Mouse (Mus musculus): Measurements from ENCODE around the gene Slc35e4. TPM values are rescaled to one million over a fixed set of nuclear protein-coding genes. Genes with fewer than 3 reads are reported as not detected.

Gene Slc35e4
- polyA plus RNA-seq, 1 experiment, result 69.6 TPM

DNA sequence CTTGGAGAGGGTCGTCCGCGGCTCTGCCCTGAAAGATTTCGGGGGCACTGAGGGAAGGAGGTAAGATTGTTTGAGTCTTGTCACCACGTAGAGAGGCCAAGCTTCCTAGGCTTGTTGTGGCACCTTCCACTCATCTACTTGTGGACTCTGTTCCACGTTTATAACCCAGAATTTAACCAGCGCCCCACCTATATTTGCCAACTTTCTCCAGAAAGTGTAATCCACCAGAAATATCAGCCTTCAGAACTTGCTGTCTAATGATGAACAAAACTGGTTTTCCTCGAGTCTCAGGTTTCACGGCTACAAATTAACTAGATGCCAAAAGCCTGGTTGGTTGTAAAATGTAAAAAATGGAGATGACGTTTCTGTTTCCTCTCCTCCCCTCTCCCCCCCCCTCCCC lies 19.0 kb downstream of the Slc35e4 start:
- H3ac ChIP-seq (ENCODE audit: control insufficient read depth, insufficient read length), result no peak overlapping the region
- no peaks in the 10 kb centered on the region for H3K27me3 ChIP-seq (ENCODE audit: control insufficient read depth, insufficient read depth, insufficient read length)
- no peak for TF ChIP-seq TCF12 (IDR thresholded peaks at IDR 0.05; ENCODE audit: insufficient read depth, poor library complexity, severe bottlenecking)
- TF ChIP-seq REST (IDR thresholded peaks at IDR 0.05; ENCODE audit: insufficient read depth, insufficient read length), result no peak
- TF ChIP-seq POLR2A (IDR thresholded peaks at IDR 0.05; ENCODE audit: insufficient read length, low read depth), result no peak
- peaks cover 26% of the 10 kb centered on the region for H3K79me2 ChIP-seq (ENCODE audit: control insufficient read depth, insufficient read depth)
- H3K4me3 ChIP-seq, result peak overlapping the region; percentile 73
- peaks cover 20% of the 10 kb centered on the region for H3K36me3 ChIP-seq (ENCODE audit: control insufficient read depth, insufficient read depth)
- H3K4me2 ChIP-seq (ENCODE audit: low read depth), result peak overlapping the region; percentile 83

DNA sequence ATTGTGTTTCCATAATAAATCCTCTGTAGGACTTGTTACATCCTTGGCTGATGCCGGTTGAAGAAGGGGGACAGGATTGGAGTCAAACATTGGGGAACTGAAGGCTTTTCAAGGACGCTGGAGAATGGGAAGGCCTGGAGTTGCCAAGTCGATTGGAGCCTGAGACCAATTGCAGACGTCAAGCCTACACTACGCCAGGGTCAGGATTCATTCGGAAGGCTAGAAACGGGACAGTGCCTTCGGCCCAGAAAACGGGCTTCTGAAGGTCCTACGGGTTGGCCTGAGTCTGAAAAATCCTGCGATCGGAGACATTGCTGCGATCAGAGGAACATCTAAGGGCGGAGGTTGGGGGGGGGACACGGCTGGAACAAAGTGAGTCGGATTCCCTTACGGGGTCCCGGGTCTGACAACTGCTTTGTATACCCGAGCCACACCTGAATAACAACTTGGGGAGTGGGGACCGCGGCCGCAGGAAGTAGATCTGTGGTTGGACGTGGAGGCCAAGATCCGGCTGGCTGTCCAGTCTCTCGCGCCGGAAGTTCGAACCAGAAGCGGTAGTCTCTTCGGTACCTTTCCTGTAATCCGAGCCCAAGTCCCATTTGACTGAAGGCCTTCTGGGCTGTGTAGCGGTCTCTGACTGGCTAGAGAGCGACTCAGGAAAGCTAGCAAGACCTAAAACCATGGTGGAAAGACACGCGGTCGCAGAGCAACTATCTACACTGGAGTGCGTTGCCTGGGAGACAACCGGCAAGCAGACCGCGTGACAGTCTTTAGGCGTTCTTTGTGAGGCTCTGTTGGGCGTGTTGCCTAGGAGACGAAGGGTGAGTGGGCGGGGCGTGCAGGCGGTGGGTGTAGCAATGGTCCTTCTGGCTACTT lies 19.8 kb downstream of the Slc35e4 start, which contains the start of the genes 4921536K21Rik and Dusp18:
4921536K21Rik (minus strand) TSS at position 693 of the 876 bp plus-strand sequence.
Dusp18 (plus strand) TSS at position 835 of the 876 bp plus-strand sequence.
- peaks cover 26% of the 10 kb centered on the region for H3K79me2 ChIP-seq (ENCODE audit: control insufficient read depth, insufficient read depth)
- H3K27me3 ChIP-seq (ENCODE audit: control insufficient read depth, insufficient read depth, insufficient read length), result no peaks in the 10 kb centered on the region
- TF ChIP-seq USF1 (IDR thresholded peaks at IDR 0.05; ENCODE audit: low read depth) (peak; percentile 34), SRF (IDR thresholded peaks at IDR 0.05; ENCODE audit: control insufficient read depth, insufficient read length, low read depth) (peak; percentile 10), POLR2AphosphoS2 (IDR thresholded peaks at IDR 0.05; ENCODE audit: insufficient read length, low read depth) (peak; percentile 70), POLR2A (IDR thresholded peaks at IDR 0.05; ENCODE audit: insufficient read length, low read depth) (peak; percentile 64), CEBPB (IDR thresholded peaks at IDR 0.05; ENCODE audit: insufficient read depth, poor library complexity, severe bottlenecking) (no peak), REST (IDR thresholded peaks at IDR 0.05; ENCODE audit: insufficient read depth, insufficient read length) (no peak)
- peak within 1 kb of the TSS; percentile 73 for H3K4me3 ChIP-seq
- H3K4me2 ChIP-seq (ENCODE audit: low read depth), result peak within 1 kb of the TSS; percentile 83
- no peak within 1 kb of the TSS for H3ac ChIP-seq (ENCODE audit: control insufficient read depth, insufficient read length)
- H3K36me3 ChIP-seq (ENCODE audit: control insufficient read depth, insufficient read depth), result peaks cover 20% of the 10 kb centered on the region

DNA sequence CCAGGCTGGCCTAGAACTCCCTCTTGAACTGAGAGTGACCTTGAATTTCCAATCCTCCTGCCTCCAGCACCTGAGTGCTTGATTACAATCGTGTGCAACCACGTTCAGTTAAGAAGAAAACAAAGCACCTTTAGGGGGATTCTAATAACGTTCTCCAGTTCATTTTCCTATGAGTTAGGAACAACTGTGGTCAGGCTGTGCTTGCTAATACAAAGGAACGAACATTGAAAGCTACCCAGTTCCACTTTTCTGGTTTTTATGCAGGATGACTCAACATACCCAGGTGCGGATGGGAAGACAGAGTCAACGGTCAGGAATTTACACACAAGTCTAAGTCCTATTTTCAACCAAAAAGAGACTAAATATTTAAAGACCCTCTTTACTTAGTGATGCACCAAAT lies 20.5 kb downstream of the Slc35e4 start:
- Histone ChIP-seq H3K4me2 (ENCODE audit: low read depth) (peak overlapping the region; percentile 83), H3K4me3 (peak overlapping the region; percentile 73), H3K27me3 (ENCODE audit: control insufficient read depth, insufficient read depth, insufficient read length) (no peaks in the 10 kb centered on the region), H3ac (ENCODE audit: control insufficient read depth, insufficient read length) (no peak overlapping the region), H3K79me2 (ENCODE audit: control insufficient read depth, insufficient read depth) (peaks cover 25% of the 10 kb centered on the region), H3K36me3 (ENCODE audit: control insufficient read depth, insufficient read depth) (peaks cover 17% of the 10 kb centered on the region)
- TF ChIP-seq REST (IDR thresholded peaks at IDR 0.05; ENCODE audit: insufficient read depth, insufficient read length) (no peak), SRF (IDR thresholded peaks at IDR 0.05; ENCODE audit: control insufficient read depth, insufficient read length, low read depth) (no peak), CEBPB (IDR thresholded peaks at IDR 0.05; ENCODE audit: insufficient read depth, poor library complexity, severe bottlenecking) (no peak), TCF3 (IDR thresholded peaks at IDR 0.05; ENCODE audit: insufficient read length, low read depth) (no peak), E2F4 (IDR thresholded peaks at IDR 0.05; ENCODE audit: insufficient read depth) (no peak), MYOG (IDR thresholded peaks at IDR 0.05; ENCODE audit: control insufficient read depth in 1 of 3, insufficient read depth in 1 of 3, insufficient read length in 2 of 3, low read depth in 2 of 3) (no peak)

DNA sequence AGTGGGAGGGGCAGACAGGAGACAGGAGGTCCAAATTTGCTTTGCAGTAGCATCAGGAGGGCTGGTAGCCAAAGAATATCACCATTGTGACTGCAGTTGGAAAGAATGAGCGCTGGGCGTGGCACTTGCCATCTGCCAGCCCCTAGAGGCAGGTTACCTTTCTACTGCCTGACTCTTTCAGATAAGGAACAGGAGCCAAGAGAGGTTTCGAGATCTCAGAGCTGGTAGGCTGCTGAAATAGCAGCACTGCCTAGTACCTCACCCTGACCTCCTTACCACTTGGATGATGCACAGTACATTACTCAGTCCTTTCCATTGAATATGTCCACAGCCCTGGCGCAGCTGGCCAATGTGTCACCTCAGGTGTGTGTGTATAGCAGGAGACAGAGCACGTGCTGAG lies 27.1 kb downstream of the Slc35e4 start:
- TF ChIP-seq MYOD1 (IDR thresholded peaks at IDR 0.05; ENCODE audit: control insufficient read depth in 1 of 3, insufficient read length in 2 of 3, low read depth in 2 of 3), result no peak
- no peak for TF ChIP-seq REST (IDR thresholded peaks at IDR 0.05; ENCODE audit: insufficient read depth, insufficient read length)
- TF ChIP-seq POLR2A (IDR thresholded peaks at IDR 0.05; ENCODE audit: insufficient read length, low read depth), result no peak
- no peak for TF ChIP-seq SRF (IDR thresholded peaks at IDR 0.05; ENCODE audit: control insufficient read depth, insufficient read length, low read depth)
- TF ChIP-seq USF1 (IDR thresholded peaks at IDR 0.05; ENCODE audit: low read depth), result no peak
- TF ChIP-seq MAX (IDR thresholded peaks at IDR 0.05; ENCODE audit: low read depth), result no peak
- no peak for TF ChIP-seq CEBPB (IDR thresholded peaks at IDR 0.05; ENCODE audit: insufficient read depth, poor library complexity, severe bottlenecking)
- no peak for TF ChIP-seq E2F4 (IDR thresholded peaks at IDR 0.05; ENCODE audit: insufficient read depth)
- no peak for TF ChIP-seq TCF3 (IDR thresholded peaks at IDR 0.05; ENCODE audit: insufficient read length, low read depth)
- no peak for TF ChIP-seq TCF12 (IDR thresholded peaks at IDR 0.05; ENCODE audit: insufficient read depth, poor library complexity, severe bottlenecking)
- no peak for TF ChIP-seq MYOG (IDR thresholded peaks at IDR 0.05; ENCODE audit: control insufficient read depth in 1 of 3, insufficient read depth in 1 of 3, insufficient read length in 2 of 3, low read depth in 2 of 3)
- no peak for TF ChIP-seq POLR2AphosphoS2 (IDR thresholded peaks at IDR 0.05; ENCODE audit: insufficient read length, low read depth)
- no peaks in the 10 kb centered on the region for H3K36me3 ChIP-seq (ENCODE audit: control insufficient read depth, insufficient read depth)
- H3ac ChIP-seq (ENCODE audit: control insufficient read depth, insufficient read length), result no peak overlapping the region
- H3K4me2 ChIP-seq (ENCODE audit: low read depth), result no peak overlapping the region
- H3K27me3 ChIP-seq (ENCODE audit: control insufficient read depth, insufficient read depth, insufficient read length), result no peaks in the 10 kb centered on the region
- H3K4me3 ChIP-seq, result no peak overlapping the region
- no peaks in the 10 kb centered on the region for H3K79me2 ChIP-seq (ENCODE audit: control insufficient read depth, insufficient read depth)

DNA sequence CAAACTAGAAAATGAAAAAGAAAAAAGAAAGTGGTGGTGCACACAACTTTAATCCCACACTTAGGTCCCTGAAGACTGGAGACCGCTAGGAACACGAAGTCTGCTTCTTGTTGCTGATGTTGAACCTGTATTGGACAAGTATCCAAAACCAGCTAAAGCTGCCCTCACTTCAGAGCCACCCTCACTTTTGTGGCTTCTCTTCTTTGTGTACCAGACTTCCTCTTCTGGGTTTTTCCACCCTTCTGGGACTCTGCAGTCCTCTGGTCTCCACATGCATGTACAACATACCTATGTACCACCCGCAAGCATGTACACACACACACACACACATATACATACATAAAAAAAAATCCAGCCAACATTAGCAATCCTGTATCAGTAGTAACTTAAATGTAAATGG lies 30.8 kb downstream of the Slc35e4 start:
- Histone ChIP-seq H3K4me3 (no peak overlapping the region), H3ac (ENCODE audit: control insufficient read depth, insufficient read length) (no peak overlapping the region), H3K4me2 (ENCODE audit: low read depth) (no peak overlapping the region), H3K27me3 (ENCODE audit: control insufficient read depth, insufficient read depth, insufficient read length) (no peaks in the 10 kb centered on the region), H3K36me3 (ENCODE audit: control insufficient read depth, insufficient read depth) (no peaks in the 10 kb centered on the region), H3K79me2 (ENCODE audit: control insufficient read depth, insufficient read depth) (no peaks in the 10 kb centered on the region)
- no peak for TF ChIP-seq POLR2AphosphoS2 (IDR thresholded peaks at IDR 0.05; ENCODE audit: insufficient read length, low read depth)
- no peak for TF ChIP-seq MYOD1 (IDR thresholded peaks at IDR 0.05; ENCODE audit: control insufficient read depth in 1 of 3, insufficient read length in 2 of 3, low read depth in 2 of 3)
- TF ChIP-seq TCF3 (IDR thresholded peaks at IDR 0.05; ENCODE audit: insufficient read length, low read depth), result no peak
- no peak for TF ChIP-seq MYOG (IDR thresholded peaks at IDR 0.05; ENCODE audit: control insufficient read depth in 1 of 3, insufficient read depth in 1 of 3, insufficient read length in 2 of 3, low read depth in 2 of 3)
- TF ChIP-seq SRF (IDR thresholded peaks at IDR 0.05; ENCODE audit: control insufficient read depth, insufficient read length, low read depth), result no peak
- no peak for TF ChIP-seq REST (IDR thresholded peaks at IDR 0.05; ENCODE audit: insufficient read depth, insufficient read length)
- no peak for TF ChIP-seq MAX (IDR thresholded peaks at IDR 0.05; ENCODE audit: low read depth)
- TF ChIP-seq USF1 (IDR thresholded peaks at IDR 0.05; ENCODE audit: low read depth), result no peak
- no peak for TF ChIP-seq POLR2A (IDR thresholded peaks at IDR 0.05; ENCODE audit: insufficient read length, low read depth)
- no peak for TF ChIP-seq E2F4 (IDR thresholded peaks at IDR 0.05; ENCODE audit: insufficient read depth)
- no peak for TF ChIP-seq TCF12 (IDR thresholded peaks at IDR 0.05; ENCODE audit: insufficient read depth, poor library complexity, severe bottlenecking)
- TF ChIP-seq CEBPB (IDR thresholded peaks at IDR 0.05; ENCODE audit: insufficient read depth, poor library complexity, severe bottlenecking), result no peak

Data from myocyte (in vitro differentiated cells).